Comparison of ENCODE assay signal across 18 mouse cellular contexts in the genomic region with DNA sequence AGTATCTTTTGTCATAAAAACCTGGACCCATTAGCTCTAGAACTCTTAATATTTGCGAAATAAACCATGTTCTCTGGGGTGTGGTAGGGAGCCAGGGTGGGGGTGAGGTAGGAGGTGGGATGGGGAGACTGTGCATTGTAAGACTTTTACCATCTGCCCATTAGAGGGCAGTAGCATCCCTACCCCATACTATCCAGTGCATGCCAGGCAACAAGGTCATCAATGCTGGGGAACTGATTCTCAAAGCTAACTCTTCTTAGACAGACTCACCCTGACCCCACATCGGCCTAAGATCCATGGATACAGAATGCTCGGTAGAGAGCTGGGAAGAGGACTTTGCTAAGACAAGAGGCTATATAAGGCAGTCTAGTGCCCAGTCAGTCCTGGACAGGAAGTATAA. TPM values are rescaled to one million over a fixed set of nuclear protein-coding genes. Genes with fewer than 3 reads are reported as not detected.
DNase-seq lines count a peak whose midpoint lies in the region; ATAC-seq and TF ChIP-seq lines count a peak whose summit lies in the region.
"Had no signal": no experiment of that assay in that cellular context is flagged by ENCODE, and none has a peak within 500 bp of the region (broad histone marks: within the 10 kb centered on the region; RNA-seq: fewer than 3 reads in every experiment).

No protein-coding gene starts in this region.

- H3K27me3 ChIP-seq in intestine, postnatal 0 days (replicated peaks; ENCODE audit: control insufficient read depth, insufficient read depth, low read length) = no peaks in the 10 kb centered on the region
- no peaks in the 10 kb centered on the region for H3K27me3 ChIP-seq in intestine, embryonic 16.5 days (replicated peaks; ENCODE audit: control insufficient read depth, insufficient read depth, low read length)
- H3K27me3 ChIP-seq: heart, embryonic 12.5 days; limb, embryonic 15.5 days had no signal

- peak; percentile 11 for DNase-seq in adrenal gland, postnatal 10 days
- no peak for DNase-seq in adrenal gland, postnatal 4 days (ENCODE audit: low spot score in 2 of 2)
- DNase-seq in 416B (ENCODE audit: low read depth) = peak; percentile 14
- DNase-seq in layer of hippocampus, postnatal 36 days = no peak
- no peak for DNase-seq in neural tube, embryonic 10.5 days (ENCODE audit: extremely low spot score, low spot score)
- DNase-seq: kidney, adult 9 months; spleen, adult 18-20 months had no signal

- H3K9ac ChIP-seq in intestine, postnatal 0 days (ENCODE audit: low read depth, low read length) = no peak overlapping the region
- H3K9ac ChIP-seq in intestine, embryonic 16.5 days (ENCODE audit: low read depth, low read length) = no peak overlapping the region
- H3K9ac ChIP-seq: heart, embryonic 12.5 days; limb, embryonic 15.5 days; midbrain, embryonic 12.5 days had no signal

- WGBS in intestine, postnatal 0 days = 69% methylated on average over 3 of the region's 3 CpGs
- WGBS in intestine, embryonic 16.5 days = 79% methylated on average over 3 of the region's 3 CpGs

- no peak overlapping the region for H3K4me3 ChIP-seq in intestine, postnatal 0 days (ENCODE audit: low read depth, low read length)
- no peak overlapping the region for H3K4me3 ChIP-seq in intestine, embryonic 16.5 days (ENCODE audit: low read length)
- H3K4me3 ChIP-seq in cortical plate, adult 2 months (ENCODE audit: insufficient read depth, low read length) = no peak overlapping the region
- H3K4me3 ChIP-seq: heart, embryonic 12.5 days; limb, embryonic 15.5 days; midbrain, embryonic 12.5 days had no signal

- TF ChIP-seq CTCF in intestine, postnatal 0 days (IDR thresholded peaks at IDR 0.05; ENCODE audit: low read depth) = peak; percentile 46
- TF ChIP-seq CTCF in cortical plate, adult 2 months (IDR thresholded peaks at IDR 0.05; ENCODE audit: extremely low read depth, insufficient read depth, low read length) = peak; percentile 52

- TF ChIP-seq POLR2A in cortical plate, adult 2 months (IDR thresholded peaks at IDR 0.05; ENCODE audit: extremely low read depth, insufficient read depth, low read length) = no peak

- H3K36me3 ChIP-seq in intestine, postnatal 0 days (ENCODE audit: control insufficient read depth, insufficient read depth) = no peaks in the 10 kb centered on the region
- H3K36me3 ChIP-seq in intestine, embryonic 16.5 days (ENCODE audit: control insufficient read depth, insufficient read depth, low read length) = no peaks in the 10 kb centered on the region
- H3K36me3 ChIP-seq: heart, embryonic 12.5 days; limb, embryonic 15.5 days; midbrain, embryonic 12.5 days had no signal

- no peak overlapping the region for H3K27ac ChIP-seq in intestine, postnatal 0 days (ENCODE audit: low read depth, low read length)
- no peak overlapping the region for H3K27ac ChIP-seq in intestine, embryonic 16.5 days (ENCODE audit: low read length)
- H3K27ac ChIP-seq in cortical plate, adult 2 months (ENCODE audit: insufficient read depth, low read length) = no peak overlapping the region
- H3K27ac ChIP-seq: limb, embryonic 15.5 days; midbrain, embryonic 12.5 days had no signal

- H3K4me1 ChIP-seq in intestine, postnatal 0 days (replicated peaks; ENCODE audit: control insufficient read depth, insufficient read depth, low read length) = no peaks in the 10 kb centered on the region
- no peaks in the 10 kb centered on the region for H3K4me1 ChIP-seq in intestine, embryonic 16.5 days (ENCODE audit: control insufficient read depth, insufficient read depth, low read length)
- no peaks in the 10 kb centered on the region; the same call in 1 of the 2 replicates for H3K4me1 ChIP-seq in cortical plate, adult 2 months (ENCODE audit: control insufficient read depth, insufficient read depth, low read length)
- H3K4me1 ChIP-seq: heart, embryonic 12.5 days had no signal

- ATAC-seq in intestine, postnatal 0 days = no peak
- no peak for ATAC-seq in intestine, embryonic 16.5 days

- H3K4me2 ChIP-seq in intestine, postnatal 0 days (replicated peaks; ENCODE audit: low read depth) = no peak overlapping the region
- no peak overlapping the region for H3K4me2 ChIP-seq in intestine, embryonic 16.5 days (ENCODE audit: low read depth, low read length)
- H3K4me2 ChIP-seq: heart, embryonic 12.5 days; limb, embryonic 15.5 days; midbrain, embryonic 12.5 days had no signal

- no peaks in the 10 kb centered on the region for H3K9me3 ChIP-seq in intestine, postnatal 0 days (ENCODE audit: control insufficient read depth)
- H3K9me3 ChIP-seq in intestine, embryonic 16.5 days (ENCODE audit: control insufficient read depth, low read length) = no peaks in the 10 kb centered on the region
- H3K9me3 ChIP-seq: heart, embryonic 12.5 days; limb, embryonic 15.5 days; midbrain, embryonic 12.5 days had no signal

RNA-seq across cellular contexts. Expression of gene Fezf2, which starts 49.6 kb away (rescaled TPM):
- total RNA-seq in adrenal gland, postnatal 10 days (2021) = not detected
- total RNA-seq in adrenal gland, postnatal 4 days (2021) = not detected
- polyA plus RNA-seq in intestine, postnatal 0 days (2015; fragmentation: Nextera tagmentation; extraction: Ambion mirVana) = not detected in 2 replicates
- not detected in 2 replicates for polyA plus RNA-seq in intestine, embryonic 16.5 days (2015; fragmentation: Nextera tagmentation; extraction: Ambion mirVana)
- 35.7 and 42.9 TPM in 2 replicates for polyA plus RNA-seq in cortical plate, adult 2 months (2012; rRNA removed)
- 10 to 100 TPM; 41.0 to 45.7 TPM for total RNA-seq in layer of hippocampus, postnatal 36 days (2021)
- total RNA-seq: gastrocnemius, adult 18-20 months; MEL had no signal
- polyA plus RNA-seq: hindbrain, embryonic 11.5 days; limb, embryonic 15.5 days; lung, embryonic 16.5 days; neural tube, embryonic 11.5 days had no signal

Comparison
In these comparisons a context has a peak if more than half of its experiments do, and no peak if none do; other contexts are left out.
1. DNase-seq: peak in adrenal gland, postnatal 10 days (single experiment) and 416B (single experiment); none in adrenal gland, postnatal 4 days (0 of 2), layer of hippocampus, postnatal 36 days (0 of 2) and neural tube, embryonic 10.5 days (single experiment).
2. RNA of gene Fezf2, which starts 49.6 kb away (total RNA-seq): 41.0 to 45.7 TPM in layer of hippocampus, postnatal 36 days; not detected in adrenal gland, postnatal 4 days and not detected in adrenal gland, postnatal 10 days; every median in the first group is over 10 times any median in the second.